Mouse (Mus musculus): ENCODE results near the gene Ttc4.

Ttc4 gene

DNA sequence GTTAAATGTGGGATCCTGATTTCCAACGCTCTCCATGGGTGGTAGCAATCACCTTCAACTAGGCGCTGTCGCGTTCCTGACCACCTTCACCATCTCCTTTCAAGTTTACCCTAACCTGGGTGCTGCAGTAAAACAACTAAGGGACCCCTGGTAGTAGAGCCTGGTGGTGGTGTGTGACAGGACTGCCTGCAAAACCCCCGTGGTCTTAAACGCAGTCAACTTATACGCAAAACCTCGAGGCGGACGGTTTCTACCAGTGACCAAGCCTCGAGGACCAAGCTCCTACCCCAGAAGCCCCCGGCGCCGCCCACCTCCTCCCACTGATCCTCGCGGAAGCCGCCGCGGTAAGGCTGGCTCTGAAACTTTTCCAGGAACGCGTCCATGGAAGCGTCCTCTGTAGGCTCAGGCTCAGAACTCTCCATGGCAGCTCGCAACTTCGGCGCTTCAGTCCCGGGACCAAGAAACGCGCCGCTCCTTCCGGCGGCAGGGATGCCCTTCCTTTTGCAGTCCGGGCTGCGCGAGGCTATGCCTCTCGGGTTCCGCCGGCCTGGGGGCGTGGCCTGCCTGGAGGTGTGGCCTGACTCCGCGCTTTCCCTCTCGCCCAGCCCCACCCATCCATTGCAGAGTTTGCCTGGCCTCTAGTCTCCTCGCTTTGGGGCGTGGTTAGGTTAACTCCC lies at the start of gene Ttc4:
Ttc4 (minus strand) TSS at position 503 of the 677 bp plus-strand sequence.
- peak; percentile 96 for DNase-seq (ENCODE audit: low read depth, low spot score)

DNA sequence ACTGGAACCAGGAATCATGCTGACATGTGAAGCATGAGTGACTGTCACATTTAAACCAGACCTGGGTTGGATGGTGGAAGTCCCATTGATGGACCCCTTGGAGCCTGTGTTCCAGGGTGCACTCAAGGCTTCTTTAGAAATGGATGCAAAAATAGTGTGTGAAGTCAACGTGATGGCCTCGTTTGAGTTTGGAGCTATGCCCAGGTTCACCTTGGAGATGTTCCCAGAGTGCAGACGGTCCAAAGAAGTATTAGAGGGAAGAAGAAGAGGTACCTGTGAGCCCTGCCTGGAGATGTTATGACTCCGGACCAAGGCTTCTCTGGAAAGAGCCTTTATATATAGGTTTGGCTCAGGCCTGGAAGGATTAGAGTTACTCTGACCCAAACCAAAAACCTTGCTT lies 41.9 kb upstream of the Ttc4 start:
- no peak for DNase-seq (ENCODE audit: low read depth, low spot score)

DNA sequence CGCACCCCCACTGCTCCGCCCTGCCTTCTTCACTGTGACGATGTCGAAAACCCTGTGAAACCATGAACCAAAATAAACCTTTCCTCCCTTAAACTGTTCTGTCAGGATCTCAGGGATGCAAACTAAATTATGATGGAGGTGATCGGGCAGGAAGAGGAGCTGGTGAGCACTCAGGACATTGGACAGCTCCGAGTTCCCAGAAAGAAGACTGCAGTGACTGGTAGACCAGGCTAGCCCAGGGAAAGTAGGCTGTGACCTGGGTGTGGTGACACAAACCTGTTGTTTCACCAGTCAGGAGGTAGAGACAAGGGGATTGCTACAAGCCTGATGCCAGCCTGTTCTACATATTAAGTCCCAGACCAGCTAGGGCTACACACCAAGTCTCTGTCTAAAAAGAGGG lies 34.9 kb upstream of the Ttc4 start:
- peak; percentile 62 for DNase-seq (ENCODE audit: low read depth, low spot score)

DNA sequence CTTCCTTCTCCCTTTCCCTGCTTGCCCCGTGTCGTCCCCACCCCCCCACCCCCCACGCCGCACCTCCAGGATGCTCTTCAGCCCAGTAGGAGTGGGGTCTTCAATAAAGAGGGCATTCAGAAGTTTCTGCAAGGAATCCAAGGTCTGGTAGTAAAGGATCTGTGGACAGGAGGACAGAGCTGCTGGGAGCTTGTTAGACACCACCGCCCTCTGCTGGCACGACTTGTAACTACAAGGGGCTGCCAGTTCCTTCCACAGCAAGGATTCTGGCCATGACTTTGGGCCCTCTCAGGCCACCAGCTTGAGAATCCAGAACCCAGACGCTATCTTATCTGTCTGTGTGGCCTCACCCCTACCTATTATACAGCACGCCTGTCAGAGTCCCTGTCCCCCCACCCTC lies 29.7 kb upstream of the Ttc4 start:
- DNase-seq (ENCODE audit: low read depth, low spot score) = peak; percentile 84

DNA sequence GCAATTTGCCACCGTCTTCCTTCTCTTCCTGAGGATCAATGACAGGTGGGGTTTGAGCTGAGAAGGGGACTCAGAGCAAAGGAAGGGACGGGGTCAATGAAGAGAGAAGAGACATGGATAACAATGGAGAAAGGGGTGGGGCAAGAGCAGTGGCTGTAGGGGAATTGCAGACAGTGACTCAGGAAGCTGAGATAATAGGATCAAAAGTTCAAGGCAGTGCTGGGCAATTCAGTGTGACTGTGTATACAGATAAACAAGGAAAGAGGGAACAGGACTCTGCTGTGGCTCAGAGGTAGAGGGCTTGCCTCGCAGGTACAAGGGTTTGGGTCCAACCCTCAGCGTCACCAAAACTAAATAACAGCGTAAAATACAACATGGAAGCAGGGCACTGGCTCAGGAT lies 29.2 kb upstream of the Ttc4 start:
- peak; percentile 84 for DNase-seq (ENCODE audit: low read depth, low spot score)

DNA sequence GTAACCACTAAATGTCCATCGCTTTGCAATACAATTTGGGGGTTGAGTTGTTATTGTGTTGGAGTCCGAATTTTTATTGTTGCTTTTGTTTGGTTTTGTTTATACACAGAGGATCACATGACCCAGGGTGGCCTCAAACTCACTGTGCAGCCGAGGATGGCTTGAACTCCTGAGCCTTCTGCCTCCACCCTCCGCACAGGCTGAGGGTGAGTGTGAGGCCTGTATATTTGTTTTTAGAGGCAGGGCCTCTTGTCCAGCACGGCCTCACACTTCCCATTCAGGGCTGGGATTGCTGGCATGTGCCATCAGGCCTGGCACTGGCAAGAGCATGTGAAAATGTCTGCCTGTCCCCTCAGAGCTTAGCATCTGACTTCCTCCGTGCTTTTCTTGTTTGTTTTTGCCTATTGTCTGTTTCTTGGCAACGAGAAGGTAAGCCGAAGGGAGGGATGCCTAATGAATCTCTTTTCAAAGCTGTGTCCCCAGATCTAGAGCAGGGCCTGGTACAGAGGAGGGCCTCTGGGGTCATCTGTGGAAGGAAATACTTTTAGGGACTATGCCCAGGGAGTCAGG lies 26.4 kb upstream of the Ttc4 start:
- DNase-seq (ENCODE audit: low read depth, low spot score) = peak; percentile 50

DNA sequence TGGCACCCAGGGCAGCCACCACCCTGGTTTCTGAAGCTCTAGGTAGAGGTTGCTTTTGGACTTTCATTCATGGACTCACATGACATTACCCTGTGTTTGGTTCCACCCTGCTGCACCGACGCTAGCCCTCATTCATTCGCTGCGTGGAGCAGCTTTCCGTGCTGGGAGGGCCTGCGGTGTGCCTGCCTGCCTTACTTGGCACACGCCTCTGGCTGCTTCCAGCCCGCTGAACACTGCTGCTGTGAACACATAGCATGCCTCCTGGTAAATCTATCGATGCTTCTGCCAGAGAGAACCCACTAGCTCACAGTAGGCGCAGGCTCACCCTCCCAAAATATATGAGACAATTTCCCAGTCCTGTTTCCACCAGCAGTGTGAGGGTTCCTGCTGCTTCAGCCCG lies 25.7 kb upstream of the Ttc4 start:
- peak; percentile 30 for DNase-seq (ENCODE audit: low read depth, low spot score)

DNA sequence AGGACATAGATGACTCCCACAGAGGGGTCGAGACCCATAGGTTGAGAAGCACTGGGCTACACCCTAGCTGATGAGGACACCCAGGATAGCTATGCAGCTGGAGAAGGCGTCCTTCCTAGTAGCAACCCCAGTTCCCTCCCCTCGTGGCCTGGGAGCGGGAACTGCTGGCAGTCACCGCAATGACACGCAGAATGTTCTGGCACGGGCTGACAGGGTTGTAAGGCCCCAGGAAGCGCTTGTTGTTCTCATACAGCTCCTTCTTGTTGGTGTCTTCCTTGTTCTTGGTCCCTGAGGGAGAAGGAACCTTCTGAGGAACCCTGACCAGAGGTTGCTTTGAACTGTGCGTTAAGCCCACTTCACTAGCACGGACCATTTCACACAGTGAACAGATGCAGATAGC lies 25.2 kb upstream of the Ttc4 start:
- DNase-seq (ENCODE audit: low read depth, low spot score) = no peak

DNA sequence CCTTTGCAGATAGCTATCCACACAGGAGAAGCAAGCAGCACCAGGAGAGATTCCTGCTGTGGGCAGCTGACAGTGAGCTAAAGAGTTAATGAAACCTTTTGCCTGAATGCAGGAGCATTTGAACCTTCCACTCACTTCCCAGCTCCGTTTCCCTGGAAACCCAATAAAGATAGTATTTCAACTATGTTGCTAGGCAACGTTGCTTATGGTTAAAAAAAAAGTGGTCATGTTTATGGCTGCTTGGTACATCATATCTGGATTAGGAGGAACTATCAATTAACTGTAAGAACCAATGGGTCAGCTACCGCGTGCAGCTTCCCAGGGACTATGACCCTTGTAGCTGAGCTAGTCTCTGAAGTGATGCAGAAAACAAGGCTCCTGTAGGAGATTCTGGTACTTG lies 22.1 kb upstream of the Ttc4 start:
- no peak for DNase-seq (ENCODE audit: low read depth, low spot score)

DNA sequence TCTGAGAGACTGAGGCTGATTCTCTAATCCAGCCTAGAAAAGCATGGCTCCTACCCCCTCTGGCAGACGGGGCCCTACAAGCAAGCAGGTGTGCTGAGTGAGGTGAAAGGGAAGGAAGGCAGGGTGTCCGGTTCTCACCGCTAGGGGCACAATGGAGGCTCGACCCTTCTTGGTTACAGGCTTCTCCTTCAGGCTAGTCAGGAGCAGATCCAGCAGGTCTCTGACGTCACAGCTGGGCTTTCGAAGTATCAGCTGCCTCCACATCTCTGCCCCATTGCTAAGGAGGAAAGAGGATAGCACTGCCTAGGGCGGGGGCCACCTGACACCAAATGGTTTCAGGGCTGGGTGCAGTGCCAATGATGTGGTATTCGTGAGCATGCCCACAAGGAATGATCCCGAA lies 21.2 kb upstream of the Ttc4 start:
- peak; percentile 82 for DNase-seq (ENCODE audit: low read depth, low spot score)

DNA sequence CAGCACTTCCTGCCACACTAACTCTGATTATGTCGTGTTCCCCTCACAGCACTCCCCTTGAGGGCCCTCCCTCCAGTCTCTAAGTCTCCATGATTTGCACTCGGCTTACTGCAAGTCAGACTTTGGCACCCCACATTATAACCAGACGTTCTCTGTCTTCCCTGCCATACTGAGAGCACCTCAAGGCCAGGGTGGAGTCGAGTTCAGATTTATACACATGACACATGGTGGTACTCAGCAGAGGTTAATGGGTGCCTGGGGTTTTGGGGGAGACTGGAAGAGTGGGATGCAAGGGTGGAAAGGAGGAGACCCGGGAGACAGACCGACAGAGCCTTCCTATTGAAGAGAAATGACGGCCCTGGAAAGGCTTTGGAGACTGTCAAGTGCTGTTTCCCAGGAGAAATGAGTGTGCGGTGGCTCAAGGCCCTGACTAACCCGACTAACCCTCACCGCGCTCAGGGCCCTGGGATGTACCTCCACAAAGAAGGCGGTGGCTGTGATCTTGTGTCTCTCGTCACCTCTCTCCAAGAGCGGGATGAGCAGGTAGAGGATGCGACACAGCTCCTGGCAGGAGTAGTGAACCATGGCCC lies 15.2 kb upstream of the Ttc4 start:
- no peak for DNase-seq (ENCODE audit: low read depth, low spot score)

DNA sequence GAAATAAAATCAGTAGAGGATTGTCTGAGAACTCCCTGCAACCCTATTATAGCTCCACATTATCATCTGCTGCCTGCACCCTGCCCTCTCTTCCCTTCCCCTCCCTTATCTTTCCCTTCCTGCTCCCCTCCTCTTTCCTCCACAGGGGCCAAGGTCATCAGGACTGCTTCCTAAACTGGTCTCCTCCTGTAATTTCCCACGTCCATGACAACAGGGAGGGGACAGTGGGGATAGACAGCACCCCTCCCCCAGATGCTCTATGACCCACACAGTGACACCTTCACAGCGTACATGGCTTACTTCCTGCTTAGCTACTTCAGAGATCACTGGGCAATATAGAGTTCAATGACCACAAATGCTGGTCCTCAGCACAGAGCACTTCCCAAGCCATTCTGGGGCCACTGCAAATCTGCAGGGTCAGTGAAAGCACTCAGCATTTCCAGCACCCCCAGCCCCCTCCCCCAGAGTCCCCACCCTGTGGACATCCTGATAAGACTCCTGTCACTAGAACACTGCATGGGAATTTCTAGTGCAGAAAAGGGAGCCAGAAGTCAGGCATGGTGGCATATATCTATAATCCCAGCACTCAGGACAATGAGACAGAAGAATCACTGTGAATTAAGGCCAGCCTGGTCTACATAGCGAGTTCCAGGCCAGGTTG lies 10.0 kb upstream of the Ttc4 start:
- DNase-seq (ENCODE audit: low read depth, low spot score) = no peak

DNA sequence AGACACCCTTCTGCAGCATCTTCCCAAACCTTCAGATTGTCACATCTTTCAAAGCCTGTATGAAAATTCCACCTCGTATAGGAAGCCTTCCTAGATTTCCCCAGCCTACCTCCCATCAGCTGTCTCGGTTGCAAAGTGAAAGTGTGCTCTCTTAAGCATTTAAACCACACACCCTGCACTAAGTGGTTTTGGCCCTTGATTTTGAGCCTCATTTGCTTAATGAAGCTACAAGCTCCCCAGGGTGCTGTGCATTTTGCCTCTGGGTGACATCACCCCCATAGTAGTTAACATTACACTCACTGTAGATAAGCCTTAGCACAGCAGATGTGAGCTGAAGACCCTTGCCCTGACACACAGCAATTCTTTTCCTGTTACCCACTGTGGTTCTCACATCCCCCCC lies 2.2 kb upstream of the Ttc4 start:
- DNase-seq (ENCODE audit: low read depth, low spot score) = no peak

DNA sequence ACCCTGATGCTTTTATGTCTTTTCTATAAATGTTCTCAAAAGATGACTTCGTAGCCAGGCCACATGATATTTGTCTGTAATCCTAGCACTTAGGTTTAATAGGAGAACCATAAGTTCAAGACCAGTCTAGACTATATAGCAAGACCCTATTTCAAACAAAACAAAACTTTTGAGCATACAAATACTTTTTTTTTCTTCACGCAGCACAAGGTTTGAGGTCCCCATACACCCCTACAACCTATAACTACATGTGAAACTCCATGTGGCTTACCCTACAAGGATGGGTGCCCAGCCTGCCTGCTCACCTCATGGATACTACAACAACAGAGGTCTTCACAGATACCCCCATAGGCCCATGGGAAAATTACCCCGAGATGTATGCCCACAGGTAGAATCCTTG lies 408 bp upstream of the Ttc4 start:
- DNase-seq (ENCODE audit: low read depth, low spot score) = no peak

DNA sequence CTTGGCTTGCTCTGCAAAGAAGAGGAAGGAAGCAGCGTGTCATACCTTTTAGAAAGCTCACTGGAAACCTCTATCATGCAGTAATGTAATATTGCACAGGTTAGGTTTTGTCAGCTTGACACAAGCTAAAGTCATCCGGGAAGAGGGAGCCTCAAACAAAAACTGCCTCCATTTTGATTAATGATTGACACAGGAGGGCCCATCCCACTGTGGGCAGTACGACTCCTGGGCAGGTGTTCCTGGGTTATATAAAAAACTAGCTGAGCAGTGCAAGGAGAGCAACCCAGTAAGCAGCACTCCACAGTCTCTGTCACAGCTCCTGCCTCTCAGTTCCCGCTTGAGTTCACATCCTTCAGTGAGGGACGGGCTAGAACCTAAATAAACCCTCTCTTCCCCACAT lies 2.0 kb downstream of the Ttc4 start:
- DNase-seq (ENCODE audit: low read depth, low spot score) = no peak

DNA sequence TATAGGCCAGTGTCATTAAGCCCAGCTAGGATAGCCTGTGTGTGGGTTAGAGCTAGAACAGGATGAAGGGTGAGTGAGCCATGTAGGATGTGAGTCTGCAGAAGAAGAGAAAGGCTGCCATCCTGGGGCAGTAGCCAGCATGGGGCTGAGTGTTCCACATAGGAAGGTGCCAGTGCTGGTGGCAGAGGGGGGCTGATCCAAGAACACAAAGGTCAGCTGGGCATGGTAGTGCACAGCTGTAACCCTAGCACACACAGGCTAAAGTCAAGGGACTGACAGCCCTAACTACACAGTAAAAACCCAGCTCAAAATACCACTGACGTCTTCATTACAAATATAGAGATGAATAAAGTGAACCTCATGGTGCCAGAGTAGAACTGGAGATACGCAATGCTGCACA lies 12.2 kb downstream of the Ttc4 start:
- DNase-seq (ENCODE audit: low read depth, low spot score) = no peak

DNA sequence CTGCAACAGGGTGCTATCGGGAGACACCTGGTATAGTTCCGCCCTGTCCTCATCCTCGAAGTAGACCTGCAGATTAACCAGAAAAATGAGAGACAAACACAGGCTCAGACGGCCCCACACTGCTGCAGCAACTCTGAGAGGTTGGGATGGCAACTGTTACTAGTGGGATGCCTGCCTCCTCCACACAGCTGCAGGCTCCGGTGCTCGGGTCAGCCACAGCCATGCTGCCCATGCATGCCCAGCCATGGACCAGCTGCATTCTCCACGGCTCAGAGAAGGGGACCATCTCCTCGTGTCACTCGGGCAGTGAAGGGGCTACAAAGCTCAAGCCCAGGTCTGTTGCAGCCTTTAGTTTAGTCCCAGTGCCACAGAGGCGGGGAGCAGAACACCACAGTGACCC lies 13.1 kb downstream of the Ttc4 start:
- DNase-seq (ENCODE audit: low read depth, low spot score) = no peak

DNA sequence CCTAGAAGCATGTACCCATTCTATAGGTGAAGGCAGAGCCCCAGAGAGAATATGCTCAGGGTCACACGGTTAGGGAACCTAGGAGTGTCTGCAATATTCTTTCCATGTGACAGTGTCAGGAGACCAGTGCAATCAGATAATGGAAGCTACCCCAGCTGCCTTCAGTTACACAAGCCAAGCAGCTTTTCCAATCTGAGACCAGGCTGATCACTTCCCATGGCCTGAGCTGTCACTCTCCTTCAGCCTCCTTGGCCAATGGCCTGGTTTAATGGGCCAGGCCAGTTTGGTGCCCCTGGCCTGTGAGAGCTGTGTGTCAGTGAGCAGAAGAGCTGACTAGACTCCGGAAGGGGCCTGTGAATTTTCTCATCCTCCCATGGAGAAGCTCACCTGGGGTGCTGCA lies 13.5 kb downstream of the Ttc4 start:
- no peak for DNase-seq (ENCODE audit: low read depth, low spot score)

DNA sequence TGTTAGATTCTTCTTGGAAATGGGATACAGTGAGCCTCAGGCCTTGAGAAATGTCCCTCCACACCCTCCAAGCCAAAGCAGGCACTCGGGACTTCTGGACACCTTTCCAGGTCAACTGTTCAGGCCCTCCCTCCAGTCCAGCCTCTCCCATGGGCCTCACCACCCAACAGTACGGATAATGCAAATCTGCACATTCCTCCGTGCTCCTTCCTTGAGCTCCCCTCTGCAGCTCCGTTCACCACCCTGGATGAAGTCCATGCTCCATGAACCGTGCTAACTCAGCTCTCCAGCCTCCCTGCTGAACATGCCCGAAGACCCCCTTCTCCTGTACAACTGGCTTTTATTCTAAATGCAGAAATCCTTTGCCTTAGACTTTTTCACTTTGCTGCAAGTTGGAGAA lies 14.0 kb downstream of the Ttc4 start:
- peak; percentile 41 for DNase-seq (ENCODE audit: low read depth, low spot score)

DNA sequence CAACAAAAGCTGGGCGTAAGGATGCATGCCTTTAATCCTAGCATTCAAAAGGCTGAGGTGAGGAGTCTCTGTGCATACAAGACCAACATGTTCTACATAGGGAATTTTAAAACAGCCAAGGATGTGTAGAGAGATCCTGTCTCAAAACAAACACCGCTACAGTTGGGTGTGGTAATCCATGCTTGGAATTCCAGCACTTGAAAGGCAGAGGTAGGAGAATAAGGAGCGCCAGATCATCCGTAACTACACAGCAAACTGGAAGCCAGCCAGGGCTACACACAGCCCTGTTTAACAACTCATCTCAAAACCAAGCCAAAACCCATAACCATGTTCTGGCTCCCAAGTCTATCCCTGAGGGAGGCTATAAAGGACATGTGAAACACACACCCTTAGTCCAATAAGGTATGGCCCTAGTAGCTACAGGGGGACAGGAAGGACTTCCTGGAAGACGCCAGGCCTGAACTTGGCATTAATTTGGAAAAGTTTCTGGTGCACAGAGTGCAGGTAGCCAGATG lies 14.7 kb downstream of the Ttc4 start:
- DNase-seq (ENCODE audit: low read depth, low spot score) = peak; percentile 78

DNA sequence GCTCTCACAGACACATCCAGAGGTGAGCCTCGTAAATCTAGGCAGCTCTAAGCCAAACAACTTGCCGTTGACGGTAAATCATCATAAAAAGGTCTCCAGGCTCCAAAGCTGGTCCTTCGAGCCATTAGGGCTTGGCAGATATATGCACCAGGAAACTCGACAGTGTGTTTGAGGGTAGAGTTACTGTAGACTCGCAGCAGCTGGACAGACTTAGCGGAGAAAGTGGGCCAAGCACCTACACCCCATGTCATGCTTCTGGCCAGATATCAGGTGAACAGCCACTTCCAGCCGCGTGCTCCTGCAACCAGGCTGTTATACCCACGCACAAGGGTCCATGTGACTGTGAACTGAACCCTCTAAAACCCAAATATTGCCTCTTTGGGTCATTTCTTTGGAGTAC lies 23.1 kb downstream of the Ttc4 start:
- no peak for DNase-seq (ENCODE audit: low read depth, low spot score)

DNA sequence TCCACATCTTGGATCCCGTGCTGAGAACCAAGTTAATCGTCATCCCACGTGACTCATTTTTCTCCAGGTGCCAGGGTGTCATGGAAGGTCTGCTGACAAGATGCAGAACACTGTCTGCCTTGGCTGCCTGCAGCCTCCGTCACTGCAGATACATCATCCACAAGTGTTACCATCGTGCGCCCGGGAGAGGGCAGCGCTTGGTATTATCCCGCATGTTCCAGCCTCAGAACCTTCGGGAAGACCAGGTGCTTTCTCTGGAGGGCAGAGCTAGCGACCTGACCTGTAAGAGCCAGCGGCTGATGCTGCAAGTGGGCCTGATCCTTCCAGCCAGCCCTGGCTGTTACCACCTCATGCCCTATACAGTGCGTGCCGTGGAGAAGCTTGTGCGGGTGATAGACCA lies 25.7 kb downstream of the Ttc4 start:
- peak; percentile 31 for DNase-seq (ENCODE audit: low read depth, low spot score)

DNA sequence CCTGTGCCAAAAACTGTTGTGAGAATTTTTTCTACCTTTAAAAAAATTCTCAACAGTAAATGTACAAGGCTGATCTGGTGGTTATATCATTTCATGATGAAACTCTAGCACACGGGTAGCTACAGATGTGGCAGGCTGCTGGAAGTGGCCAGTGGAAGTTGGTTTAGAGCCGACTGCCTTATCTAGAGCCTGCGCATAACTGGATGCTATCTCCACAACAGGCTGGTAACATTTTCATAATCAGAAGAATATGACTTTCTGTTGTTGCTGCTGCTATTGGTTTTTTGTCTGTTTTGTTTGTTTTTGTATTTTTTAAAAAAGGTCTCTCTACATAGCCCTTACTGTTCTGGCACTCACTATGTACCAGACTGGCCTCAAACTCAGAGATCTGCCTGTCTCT lies 26.2 kb downstream of the Ttc4 start:
- DNase-seq (ENCODE audit: low read depth, low spot score) = no peak

All from R1 (cell line).